Mouse (Mus musculus) gastrocnemius, adult 2 months (tissue): ENCODE measurements at regions not wholly inside any gene's neighbourhood (a gene's known extent, or its start where the extent isn't known, plus 50 kb on each side); places are given as distances from the start of the nearest gene placed in this dataset.

ENCODE experiments used
- DNase-seq: peaks from one replicate; pipeline ENCODE4 v3.0.0; 2022
- H3K27ac ChIP-seq: fragments of 200-600 bp; 2 replicates; pipeline ENCODE4 v1.8.1; 2022; ENCODE audit warnings: mild to moderate bottlenecking
- H3K4me3 ChIP-seq: fragments of 200-600 bp; 2 replicates; pipeline ENCODE4 v1.8.1; 2022; ENCODE audit warnings: mild to moderate bottlenecking, moderate library complexity
- CTCF ChIP-seq: fragments of 200-600 bp; IDR thresholded peaks from 2 replicates; pipeline ENCODE4 v1.8.1; 2022; ENCODE audit warnings: antibody characterized with exemption, mild to moderate bottlenecking, moderate library complexity
- intact Hi-C: fragments of 180-260 bp; cut with DNase I; formaldehyde crosslinking; loops from one replicate; pipeline ENCODE4 v1.15.1; 2025

- peak; percentile 22; the same call in 1 of the 2 replicates for TF ChIP-seq CTCF
- no peak overlapping the region for H3K27ac ChIP-seq
- no peak overlapping the region for H3K4me3 ChIP-seq
- DNase-seq: no peak
- intact Hi-C loops: loop anchor here (10.0 kb wide), 1 partner anchor 148 kb away; no protein-coding TSS in a partner anchor
These were observed 181.1 kb upstream of the Cxcl12 start for GRCm38 (mm10) chr6:116987243-116987642.

GRCm38 (mm10) chr6:116998948-116999682 is 169.2 kb upstream of the Cxcl12 start:
- DNase-seq: peak; percentile 27
- intact Hi-C loops: no loop called here
- no peak for TF ChIP-seq CTCF
- H3K4me3 ChIP-seq: no peak overlapping the region
- no peak overlapping the region for H3K27ac ChIP-seq

- no peak for DNase-seq
- no peak overlapping the region for H3K27ac ChIP-seq
- no peak overlapping the region for H3K4me3 ChIP-seq
- intact Hi-C loops: no loop called here
- no peak for TF ChIP-seq CTCF
These were observed 168.4 kb upstream of the Cxcl12 start for GRCm38 (mm10) chr6:116999940-117000339.

GRCm38 (mm10) chr6:117000951-117001725 is 167.2 kb upstream of the Cxcl12 start:
- no peak for DNase-seq
- TF ChIP-seq CTCF: no peak
- H3K27ac ChIP-seq: no peak overlapping the region
- intact Hi-C loops: no loop called here
- no peak overlapping the region for H3K4me3 ChIP-seq

- intact Hi-C loops: no loop called here
- TF ChIP-seq CTCF: no peak
- H3K27ac ChIP-seq: no peak overlapping the region
- DNase-seq: no peak
- no peak overlapping the region for H3K4me3 ChIP-seq
These were observed 155.7 kb upstream of the Cxcl12 start for GRCm38 (mm10) chr6:117012621-117013020.

GRCm38 (mm10) chr6:117015461-117015860 is 152.9 kb upstream of the Cxcl12 start:
- Histone ChIP-seq H3K4me3 (no peak overlapping the region), H3K27ac (no peak overlapping the region)
- intact Hi-C loops: no loop called here
- TF ChIP-seq CTCF: no peak
- DNase-seq: no peak

GRCm38 (mm10) chr6:117021851-117022250 is 146.5 kb upstream of the Cxcl12 start:
- DNase-seq: no peak
- H3K27ac ChIP-seq: no peak overlapping the region
- no peak overlapping the region for H3K4me3 ChIP-seq
- intact Hi-C loops: no loop called here
- no peak for TF ChIP-seq CTCF

GRCm38 (mm10) chr6:117032042-117032746 is 136.1 kb upstream of the Cxcl12 start:
- no peak for DNase-seq
- H3K4me3 ChIP-seq: no peak overlapping the region
- intact Hi-C loops: no loop called here
- no peak overlapping the region for H3K27ac ChIP-seq
- no peak for TF ChIP-seq CTCF

- intact Hi-C loops: no loop called here
- no peak for TF ChIP-seq CTCF
- no peak for DNase-seq
- H3K27ac ChIP-seq: no peak overlapping the region
- no peak overlapping the region for H3K4me3 ChIP-seq
These were observed 124.6 kb upstream of the Cxcl12 start for GRCm38 (mm10) chr6:117043744-117044143.

GRCm38 (mm10) chr6:117049459-117050010 is 118.8 kb upstream of the Cxcl12 start:
- no peak for DNase-seq
- H3K4me3 ChIP-seq: no peak overlapping the region
- no peak overlapping the region for H3K27ac ChIP-seq
- TF ChIP-seq CTCF: no peak
- intact Hi-C loops: no loop called here

- intact Hi-C loops: no loop called here
- Histone ChIP-seq H3K4me3 (no peak overlapping the region), H3K27ac (no peak overlapping the region)
- no peak for TF ChIP-seq CTCF
- DNase-seq: peak; percentile 46
These were observed 107.6 kb upstream of the Cxcl12 start for GRCm38 (mm10) chr6:117060688-117061087.

GRCm38 (mm10) chr6:117067541-117068305 is 100.6 kb upstream of the Cxcl12 start:
- Histone ChIP-seq H3K4me3 (no peak overlapping the region), H3K27ac (no peak overlapping the region)
- no peak for TF ChIP-seq CTCF

More at GRCm38 (mm10) chr6:117067541-117068305, 100.6 kb upstream of the Cxcl12 start:
- intact Hi-C loops: no loop called here
- DNase-seq: no peak
